Mouse (Mus musculus) lung, adult 2 months (tissue): ENCODE data around the gene 1190005I06Rik.

Experiments used
- CTCF ChIP-seq: fragments of 200-500 bp; IDR thresholded peaks from 2 replicates; pipeline ENCODE4 v1.5.1; 2011; ENCODE audit warnings: mild to moderate bottlenecking, low read length, control low read depth; ENCODE audit not compliant: insufficient read depth
- POLR2A ChIP-seq: fragments of 200-500 bp; IDR thresholded peaks from 2 replicates; pipeline ENCODE4 v1.6.1; 2011; ENCODE audit warnings: low read depth, mild to moderate bottlenecking, control low read depth, low read length, borderline replicate concordance; ENCODE audit errors: extremely low read depth

- TF ChIP-seq CTCF (no peak), POLR2A (no peak)
Observed at GRCm38 (mm10) chr8:120574941-120575340, 72.5 kb downstream of the 1190005I06Rik start.
